Mouse (Mus musculus) brain, embryonic 18.5 days (tissue): ENCODE measurements around the gene Vps16.
A peak's percentile ranks its signal among the peaks of the same experiment; 100 is the strongest.

Experiments
- DNase-seq: peaks from one replicate; pipeline ENCODE4 v3.0.0-alpha.2; 2012; ENCODE audit warnings: low read depth, low spot score

Vps16 gene

GRCm38 (mm10) chr2:130457871-130458270 is 33.7 kb downstream of the Vps16 start:
- no peak for DNase-seq

DNA sequence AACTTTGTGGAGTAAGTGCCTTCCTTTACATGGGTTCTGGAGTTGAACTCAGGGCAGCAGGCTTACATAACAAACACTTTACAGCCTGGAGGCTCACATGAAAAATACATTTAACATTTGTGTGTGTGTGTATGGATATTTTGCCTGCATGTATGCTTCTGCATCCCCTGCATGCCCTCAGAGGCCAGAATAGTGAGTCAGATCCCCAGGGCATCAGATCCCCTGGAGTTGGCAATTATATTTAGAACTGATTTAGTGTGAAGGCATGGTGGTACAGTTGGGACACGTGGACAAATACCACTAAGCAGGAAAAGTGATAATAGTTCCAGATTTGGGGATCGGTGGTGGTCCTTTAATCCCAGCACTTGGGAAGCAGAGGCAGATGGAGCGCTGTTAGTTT is 35.4 kb downstream of the Vps16 start:
- no peak for DNase-seq

GRCm38 (mm10) chr2:130461287-130462071 is 37.3 kb downstream of the Vps16 start:
- DNase-seq: no peak

DNA sequence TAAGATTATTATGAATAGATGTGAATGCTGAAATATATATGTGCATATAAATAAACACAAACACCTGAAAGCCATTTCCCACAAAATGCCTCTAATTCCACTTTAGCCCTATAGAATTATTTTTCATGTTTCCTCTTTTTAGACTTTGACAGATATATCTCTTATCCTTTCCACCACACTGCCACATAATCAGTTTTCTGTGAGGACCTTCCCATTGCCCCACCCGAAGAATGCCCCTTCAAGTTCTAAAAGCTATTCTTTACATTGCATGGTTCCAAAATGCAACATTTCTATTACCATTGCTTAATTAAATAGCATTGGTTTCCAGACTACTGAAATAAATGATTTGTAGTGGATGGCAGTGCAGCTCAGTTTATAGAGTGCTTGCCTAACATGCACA is 42.3 kb downstream of the Vps16 start:
- no peak for DNase-seq

- no peak for DNase-seq
These were observed 45.2 kb downstream of the Vps16 start for GRCm38 (mm10) chr2:130469366-130469765.

DNA sequence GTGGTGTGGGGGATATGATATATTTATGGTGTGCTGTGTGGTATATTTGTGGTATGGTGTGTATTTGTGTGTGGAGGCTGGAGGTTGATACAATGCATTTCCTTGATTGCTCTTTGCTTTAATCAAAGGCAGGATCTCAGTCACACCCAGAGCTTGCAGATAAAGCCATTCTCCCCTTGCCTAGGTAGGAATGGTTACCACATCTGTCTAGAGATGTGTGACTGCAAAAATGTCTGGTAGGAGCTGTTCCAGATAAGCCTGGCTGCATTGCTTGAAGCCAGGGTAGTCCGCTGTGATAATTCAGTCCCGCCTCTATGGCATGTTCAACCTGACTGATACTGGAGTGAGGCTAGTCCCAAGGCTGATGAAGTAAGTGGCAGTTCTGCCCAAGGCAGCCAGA is 45.8 kb downstream of the Vps16 start:
- no peak for DNase-seq

DNA sequence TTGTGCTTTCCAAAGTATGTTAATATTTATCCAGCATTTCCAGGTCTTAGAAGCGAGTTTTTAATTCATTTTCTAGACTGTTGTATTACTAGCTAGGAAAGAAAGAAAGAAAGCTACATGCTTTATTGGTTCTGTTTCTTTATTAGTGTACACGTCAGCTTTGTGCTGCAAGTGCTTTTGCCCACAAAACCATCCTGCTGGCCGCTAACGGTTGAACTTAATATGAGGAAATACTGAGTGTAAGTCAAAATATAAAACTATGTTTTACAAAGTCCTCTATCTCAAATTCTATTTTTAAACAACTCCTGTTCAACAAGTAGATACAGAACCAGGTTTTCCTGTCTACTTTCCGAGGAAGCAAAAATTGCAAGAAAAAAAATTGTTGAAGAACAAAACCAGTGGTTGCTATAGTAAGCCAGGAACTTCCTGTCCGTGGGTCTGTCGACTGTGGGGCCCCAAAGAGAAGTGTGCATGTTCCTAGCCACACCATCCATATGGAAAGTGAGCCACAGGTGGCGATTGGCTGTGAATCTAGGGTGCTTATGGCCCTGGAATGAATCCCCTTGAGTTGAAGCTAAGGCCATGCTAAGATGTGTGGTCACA is 48.9 kb downstream of the Vps16 start:
- DNase-seq: no peak

GRCm38 (mm10) chr2:130475764-130476163 is 51.6 kb downstream of the Vps16 start:
- DNase-seq: no peak

DNA sequence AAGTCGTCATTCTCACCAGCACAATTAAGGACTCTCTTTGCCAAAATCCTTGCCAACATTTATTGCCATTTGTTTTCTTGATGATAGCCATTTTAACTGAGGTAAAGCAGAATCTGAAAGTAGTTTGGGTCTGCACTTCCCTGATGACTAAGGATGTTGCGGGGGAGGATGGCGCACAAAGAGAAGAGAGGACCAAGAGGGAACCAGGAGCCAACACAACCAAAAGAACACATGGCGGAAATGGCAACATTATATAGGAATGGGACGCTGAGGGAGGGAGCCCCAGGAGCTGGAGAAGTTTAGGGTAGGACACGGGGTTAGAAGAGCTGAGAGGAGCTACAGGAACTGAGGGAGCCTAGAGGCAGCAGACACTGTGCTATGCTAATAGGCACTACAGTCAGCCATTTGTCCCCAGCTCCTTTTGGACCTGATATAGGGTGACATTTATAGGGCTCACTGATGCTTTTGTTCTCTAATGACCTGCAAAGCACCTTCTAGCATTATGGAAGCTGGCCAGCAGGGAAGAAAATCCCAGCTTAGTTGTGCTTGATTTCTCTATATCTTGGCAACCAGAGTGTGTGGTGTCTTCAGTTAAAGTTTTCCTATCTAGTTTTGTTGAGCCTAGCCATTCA is 52.6 kb downstream of the Vps16 start:
- DNase-seq: no peak

DNA sequence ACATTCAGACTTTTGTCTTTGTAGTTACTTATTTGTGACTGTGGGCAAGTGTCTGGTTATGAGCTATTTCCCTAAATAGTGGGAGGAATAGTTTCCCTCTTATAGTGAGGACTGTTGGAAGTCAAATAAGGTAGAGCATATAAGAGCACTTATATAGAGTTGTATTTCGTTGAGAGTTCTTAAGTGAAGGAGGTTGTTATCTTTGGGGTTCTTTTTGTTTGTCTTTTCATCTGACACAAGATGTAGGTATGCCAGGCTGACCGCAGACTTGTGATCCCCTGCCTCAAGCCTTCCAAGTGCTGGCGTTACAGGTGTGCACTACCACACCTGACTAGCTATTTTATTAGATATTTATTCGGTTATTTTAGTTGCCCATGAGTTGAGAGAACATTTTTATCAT is 58.0 kb downstream of the Vps16 start:
- no peak for DNase-seq

GRCm38 (mm10) chr2:130482700-130483099 is 58.6 kb downstream of the Vps16 start:
- no peak for DNase-seq

DNA sequence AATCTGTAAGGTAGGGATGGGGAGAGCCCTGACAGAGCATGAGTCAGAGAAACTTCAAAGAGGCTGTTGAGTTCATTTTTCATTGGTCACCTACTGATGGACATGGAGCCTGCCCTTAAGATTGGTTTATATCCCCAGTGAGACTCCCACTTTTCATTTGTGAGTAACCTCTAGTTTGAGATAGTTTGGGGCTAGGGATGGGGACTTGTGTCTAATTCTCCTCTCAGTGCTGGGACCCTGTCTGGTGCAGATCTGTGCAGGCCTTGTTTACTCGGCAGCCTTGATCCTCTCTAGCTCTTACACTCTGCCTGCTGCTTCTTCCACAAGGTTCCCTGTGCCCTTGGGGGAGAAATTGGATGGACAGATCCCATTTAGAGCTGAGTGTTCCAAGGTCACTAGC is 60.1 kb downstream of the Vps16 start:
- no peak for DNase-seq

GRCm38 (mm10) chr2:130488002-130488401 is 63.9 kb downstream of the Vps16 start:
- DNase-seq: no peak

DNA sequence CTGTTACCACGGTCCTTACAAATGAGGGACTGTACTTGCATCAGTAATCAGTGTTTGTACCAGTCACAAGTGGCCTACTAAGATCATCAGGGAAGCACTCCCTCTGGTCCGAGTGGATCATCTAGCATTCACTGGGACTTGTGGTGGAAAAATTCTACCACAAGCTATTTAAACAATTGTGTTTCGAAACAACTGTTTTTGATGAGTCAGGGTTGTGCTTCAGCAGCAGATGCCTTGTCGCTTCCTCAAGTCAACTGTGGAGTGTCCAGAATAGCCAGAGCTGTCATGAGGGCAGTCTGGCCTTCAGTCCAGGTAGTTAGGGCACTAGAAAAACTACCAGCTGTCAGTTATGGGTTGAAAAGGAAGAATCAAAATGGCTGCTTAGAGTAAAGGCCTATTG is 64.5 kb downstream of the Vps16 start:
- DNase-seq: no peak

DNA sequence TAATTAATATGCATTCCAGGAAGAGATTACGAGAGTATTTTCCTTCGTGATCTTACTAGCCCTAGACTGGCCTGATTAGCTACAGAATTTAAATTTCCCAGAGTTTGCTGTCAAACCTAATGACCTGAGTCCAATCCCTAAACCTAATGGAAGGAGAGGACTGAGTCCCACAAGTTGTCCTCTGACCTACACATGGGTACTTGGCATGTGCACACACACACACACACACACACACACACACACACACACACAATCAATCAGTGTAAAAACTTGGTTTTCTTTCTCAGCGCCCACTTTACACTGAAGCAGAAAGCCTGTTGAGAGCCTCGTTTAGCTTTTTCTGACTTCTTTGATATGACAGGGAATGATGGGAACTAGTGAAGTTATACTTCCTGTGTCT is 67.0 kb downstream of the Vps16 start:
- no peak for DNase-seq

DNA sequence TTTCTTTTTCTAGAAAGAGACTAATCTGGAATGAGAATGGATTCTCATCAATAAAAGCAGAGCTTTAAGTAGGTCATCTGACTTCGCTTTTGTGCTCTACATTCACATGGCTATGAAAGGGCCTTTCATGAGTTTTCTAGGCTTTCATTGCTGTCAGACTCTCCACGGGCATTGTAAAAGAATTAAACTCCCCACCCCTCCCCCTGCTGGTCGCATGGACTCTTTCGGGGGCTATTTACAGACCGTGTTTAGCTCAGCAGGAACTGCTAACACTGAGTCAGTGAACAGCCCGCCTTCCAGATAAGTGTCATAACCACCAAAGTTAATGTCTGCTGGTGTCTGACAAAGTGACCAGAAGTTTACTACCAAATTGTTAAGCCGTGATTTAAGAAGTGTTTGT is 67.4 kb downstream of the Vps16 start:
- peak; percentile 54 for DNase-seq
